Mouse (Mus musculus): ENCODE measurements around the gene Irgc1. TPM values are rescaled to one million over a fixed set of nuclear protein-coding genes. Genes with fewer than 3 reads are reported as not detected.

Irgc1 gene
- polyA plus RNA-seq, 1 experiment: not detected

DNA sequence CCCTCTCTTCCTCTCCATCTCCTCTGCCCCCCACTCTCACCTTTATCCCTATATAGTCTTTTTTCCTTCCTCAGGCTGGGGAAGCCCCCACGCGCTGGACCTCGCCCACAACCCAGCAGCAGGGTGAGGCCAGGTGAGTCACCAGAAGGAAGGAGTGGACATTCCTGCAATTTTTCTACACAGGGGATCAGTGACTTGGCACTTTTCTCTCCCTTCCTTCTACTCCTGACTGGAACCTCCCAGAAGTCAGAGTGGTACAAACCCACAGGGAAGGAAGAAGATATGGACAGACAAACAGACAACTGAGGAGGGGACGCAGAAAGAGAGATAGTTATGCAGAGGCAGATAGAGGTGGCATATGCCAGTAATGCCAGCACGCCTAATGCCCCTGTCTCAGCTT is 7.3 kb upstream of the Irgc1 start:
- H3K27ac ChIP-seq (replicated peaks; ENCODE audit: low read depth, low read length): peak overlapping the region; percentile 51
- peaks cover 28% of the 10 kb centered on the region; the same call in 1 of the 2 replicates for H3K4me1 ChIP-seq (ENCODE audit: control insufficient read depth, insufficient read depth, insufficient read length, low read length)
- no peak overlapping the region for H3K4me3 ChIP-seq (ENCODE audit: insufficient read depth, low read depth, low read length)

DNA sequence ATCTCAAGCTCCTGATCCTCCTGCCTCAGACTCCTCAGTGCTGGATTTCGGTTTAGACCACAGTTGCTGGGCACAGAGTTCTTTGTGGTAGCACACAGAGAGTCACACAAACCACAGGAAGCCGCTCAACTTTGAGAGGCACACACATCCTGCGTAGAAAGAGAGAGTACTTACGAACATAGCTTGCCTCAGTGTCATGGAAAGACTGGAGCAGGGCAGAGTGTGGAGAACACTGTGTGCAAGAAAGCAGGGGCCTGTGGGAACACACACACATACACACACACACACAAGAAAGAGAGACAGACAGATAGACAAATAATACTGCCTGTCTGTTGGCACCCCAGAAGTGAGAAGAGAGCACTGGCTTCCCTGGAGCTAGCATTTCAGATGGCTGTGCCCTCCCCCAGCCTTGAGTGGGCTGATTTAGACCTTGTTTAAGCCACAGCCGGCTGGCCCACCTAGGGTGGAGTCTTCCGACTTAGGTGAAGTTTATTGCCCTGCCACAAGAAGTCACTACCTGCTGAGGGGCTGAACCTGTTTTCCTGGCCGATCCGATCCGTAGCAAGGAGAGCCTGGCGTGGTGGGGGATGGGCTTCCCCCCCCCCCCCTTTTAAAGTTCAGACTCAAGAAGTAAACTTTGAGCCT is 5.8 kb upstream of the Irgc1 start:
- H3K27ac ChIP-seq (replicated peaks; ENCODE audit: low read depth, low read length): peak overlapping the region; percentile 23
- H3K4me1 ChIP-seq (ENCODE audit: control insufficient read depth, insufficient read depth, insufficient read length, low read length): peaks cover 26% of the 10 kb centered on the region; the same call in 1 of the 2 replicates
- H3K4me3 ChIP-seq (ENCODE audit: insufficient read depth, low read depth, low read length): no peak overlapping the region

DNA sequence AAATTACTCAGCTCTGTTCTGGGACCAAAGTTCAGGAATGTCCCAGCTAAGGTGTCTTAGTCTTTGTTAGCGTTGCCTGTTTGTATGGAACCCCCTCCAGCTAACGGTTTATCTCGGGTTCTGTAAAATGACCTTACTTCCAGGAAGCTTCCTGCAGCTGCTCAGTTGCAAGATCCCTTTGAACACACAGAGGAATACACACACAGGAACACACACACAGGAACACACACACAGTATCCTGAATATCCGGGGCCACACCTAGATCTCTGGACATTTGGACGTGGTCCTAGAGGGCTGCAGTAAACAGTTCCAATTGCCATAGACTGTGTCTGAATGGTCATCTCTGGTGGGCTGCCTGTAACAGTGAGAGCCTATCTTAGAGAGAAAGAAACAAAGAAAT is 3.6 kb upstream of the Irgc1 start:
- Histone ChIP-seq H3K4me3 (ENCODE audit: insufficient read depth, low read depth, low read length) (no peak overlapping the region), H3K27ac (replicated peaks; ENCODE audit: low read depth, low read length) (peak overlapping the region; percentile 80), H3K4me1 (ENCODE audit: control insufficient read depth, insufficient read depth, insufficient read length, low read length) (peaks cover 25% of the 10 kb centered on the region; the same call in 1 of the 2 replicates)

DNA sequence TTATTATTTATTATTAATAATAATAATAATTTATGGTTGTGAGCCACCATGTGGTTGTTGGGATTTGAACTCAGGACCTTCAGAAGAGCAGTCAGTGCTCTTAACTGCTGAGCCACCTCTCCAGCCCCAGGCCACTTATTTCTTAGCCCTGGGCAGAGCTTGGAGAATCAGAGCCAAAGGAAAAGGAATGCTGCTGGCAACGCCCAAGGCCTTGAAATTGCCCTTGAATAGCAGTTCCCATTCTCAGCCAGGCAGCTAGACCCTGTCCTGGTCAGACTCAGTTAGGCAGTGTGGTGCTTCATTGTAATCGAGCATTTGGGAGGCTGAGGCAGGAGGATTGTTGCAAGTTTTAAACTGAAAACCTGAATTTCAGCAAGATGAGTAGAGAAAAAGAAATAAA is 2.1 kb upstream of the Irgc1 start:
- Histone ChIP-seq H3K4me3 (ENCODE audit: insufficient read depth, low read depth, low read length) (no peak overlapping the region), H3K4me1 (ENCODE audit: control insufficient read depth, insufficient read depth, insufficient read length, low read length) (peaks cover 16% of the 10 kb centered on the region; the same call in 1 of the 2 replicates), H3K27ac (replicated peaks; ENCODE audit: low read depth, low read length) (no peak overlapping the region)

DNA sequence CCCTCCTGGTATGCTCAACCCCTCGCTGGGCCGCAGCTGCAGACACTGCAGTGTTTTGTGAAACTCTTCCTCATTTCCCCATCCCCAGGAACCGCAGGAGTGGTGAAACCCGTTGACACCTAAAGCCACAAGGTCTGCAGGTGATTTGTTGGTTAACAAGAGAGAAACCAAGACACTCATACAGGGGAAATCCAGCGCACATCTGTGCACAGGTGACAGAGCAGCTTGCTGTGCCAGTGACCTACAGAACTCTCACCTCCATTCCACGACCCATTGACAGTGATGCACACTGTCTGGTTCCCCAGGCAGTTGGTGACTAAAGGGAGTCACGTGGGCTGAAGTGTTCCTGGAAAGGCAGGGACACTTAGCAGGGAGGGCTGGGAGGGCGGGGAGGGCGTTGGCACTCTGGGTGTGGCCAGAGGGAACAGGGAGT is 1.5 kb downstream of the Irgc1 start:
- Histone ChIP-seq H3K27ac (replicated peaks; ENCODE audit: low read depth, low read length) (no peak overlapping the region), H3K4me1 (ENCODE audit: control insufficient read depth, insufficient read depth, insufficient read length, low read length) (peaks cover 5% of the 10 kb centered on the region; the same call in 1 of the 2 replicates)

DNA sequence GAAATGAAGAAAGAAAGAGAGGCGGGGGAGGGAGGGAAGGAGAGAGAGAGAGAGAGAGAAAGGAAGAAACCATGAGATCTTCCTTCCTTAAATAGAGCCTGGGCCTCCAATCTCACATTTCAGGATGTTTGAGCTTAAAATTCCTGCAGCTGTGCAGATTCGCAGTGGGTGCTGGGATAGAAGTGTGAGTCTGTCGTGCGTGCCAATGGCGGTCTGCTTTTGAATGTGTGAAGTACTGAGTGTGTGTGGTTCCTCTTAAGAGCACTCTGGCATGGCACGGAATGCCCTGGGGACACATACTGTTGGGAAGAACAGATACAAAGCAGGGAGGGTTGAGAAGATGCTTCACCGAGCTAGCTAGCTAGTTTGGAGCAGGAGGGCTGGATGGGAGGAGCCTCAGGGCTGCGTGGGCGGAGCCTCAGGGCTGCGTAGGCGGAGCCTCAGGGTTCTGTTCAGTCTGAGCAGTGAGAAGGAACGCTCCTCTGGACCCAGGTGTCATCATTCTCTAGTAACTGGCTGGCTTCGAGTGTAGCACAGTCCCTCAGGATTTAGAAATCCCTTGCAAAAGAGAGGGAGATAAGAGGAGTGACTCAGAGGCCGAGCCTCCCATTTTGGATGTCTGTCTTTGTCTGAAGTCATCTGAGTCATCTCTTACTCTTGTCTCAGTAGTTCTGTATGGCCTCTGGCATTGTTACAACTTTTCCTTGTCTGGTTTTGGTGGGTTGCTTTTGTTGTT is 3.1 kb downstream of the Irgc1 start:
- H3K27ac ChIP-seq (replicated peaks; ENCODE audit: low read depth, low read length): no peak overlapping the region
- H3K4me1 ChIP-seq (ENCODE audit: control insufficient read depth, insufficient read depth, insufficient read length, low read length): no peaks in the 10 kb centered on the region
- no peak overlapping the region for H3K4me3 ChIP-seq (ENCODE audit: insufficient read depth, low read depth, low read length)

More for the DNA sequence above, 1.5 kb downstream of the Irgc1 start:
- no peak overlapping the region for H3K4me3 ChIP-seq (ENCODE audit: insufficient read depth, low read depth, low read length)

DNA sequence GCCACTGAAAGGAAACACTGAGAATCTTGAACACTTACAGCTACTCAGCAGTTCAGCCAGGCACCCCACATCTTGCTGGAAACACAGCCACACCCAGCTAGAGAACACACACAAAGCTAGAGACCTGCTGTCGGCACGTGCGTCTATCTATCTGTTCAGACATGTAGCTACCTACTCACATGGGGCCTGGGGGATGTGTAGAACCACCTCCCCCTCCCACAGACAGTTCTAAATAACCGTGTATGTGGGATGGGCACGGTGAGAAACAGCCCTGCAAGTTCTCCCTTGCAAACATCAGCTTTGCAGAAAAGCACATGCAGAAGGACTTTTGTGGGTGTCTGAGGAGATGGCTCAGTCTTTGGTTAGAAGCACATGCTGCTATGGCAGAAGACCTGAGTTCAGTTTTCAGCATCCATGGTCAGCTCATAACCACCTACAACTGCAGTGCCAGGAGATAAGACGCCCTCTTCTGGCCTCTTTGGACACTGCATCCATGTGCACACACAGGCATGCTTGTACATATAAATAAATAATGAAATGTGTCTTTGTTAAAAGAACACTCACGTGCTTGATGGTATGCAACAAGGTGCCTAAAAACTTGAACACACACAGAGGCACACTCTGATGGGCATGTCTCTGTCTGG is 5.3 kb downstream of the Irgc1 start:
- no peak overlapping the region for H3K27ac ChIP-seq (replicated peaks; ENCODE audit: low read depth, low read length)
- no peaks in the 10 kb centered on the region for H3K4me1 ChIP-seq (ENCODE audit: control insufficient read depth, insufficient read depth, insufficient read length, low read length)
- H3K4me3 ChIP-seq (ENCODE audit: insufficient read depth, low read depth, low read length): no peak overlapping the region

DNA sequence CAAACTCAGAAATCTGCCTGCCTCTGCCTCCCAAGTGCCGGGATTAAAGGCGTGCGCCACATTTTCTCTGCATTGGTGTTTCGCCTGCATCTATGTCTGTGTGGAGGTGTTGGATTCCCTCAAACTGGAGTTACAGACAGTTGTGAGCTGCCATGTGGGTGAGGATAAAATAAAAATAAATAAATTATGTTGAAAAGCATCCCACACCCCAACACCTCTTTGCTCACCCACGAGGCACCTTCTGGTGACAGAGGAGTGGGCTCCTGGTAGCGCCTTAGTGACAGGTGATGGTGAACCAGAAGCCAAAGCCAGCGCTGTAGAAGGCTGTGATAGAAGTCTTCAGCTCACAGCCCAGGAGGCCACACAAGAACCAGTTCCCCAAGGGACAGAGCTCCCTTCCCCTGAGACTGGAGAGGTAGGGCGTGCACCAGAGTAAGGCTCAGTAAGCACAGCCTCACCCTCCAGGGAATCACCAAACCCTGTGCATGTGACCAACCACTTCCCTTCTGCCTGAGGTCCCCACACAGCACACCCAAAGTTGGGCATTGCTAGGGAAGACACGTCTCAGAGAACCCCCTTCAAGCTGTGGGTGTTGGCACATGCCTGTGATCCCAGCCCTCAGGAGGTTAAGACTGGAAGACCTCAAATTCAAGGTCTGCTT is 6.7 kb downstream of the Irgc1 start:
- Histone ChIP-seq H3K4me3 (ENCODE audit: insufficient read depth, low read depth, low read length) (no peak overlapping the region), H3K27ac (replicated peaks; ENCODE audit: low read depth, low read length) (no peak overlapping the region), H3K4me1 (ENCODE audit: control insufficient read depth, insufficient read depth, insufficient read length, low read length) (no peaks in the 10 kb centered on the region)

DNA sequence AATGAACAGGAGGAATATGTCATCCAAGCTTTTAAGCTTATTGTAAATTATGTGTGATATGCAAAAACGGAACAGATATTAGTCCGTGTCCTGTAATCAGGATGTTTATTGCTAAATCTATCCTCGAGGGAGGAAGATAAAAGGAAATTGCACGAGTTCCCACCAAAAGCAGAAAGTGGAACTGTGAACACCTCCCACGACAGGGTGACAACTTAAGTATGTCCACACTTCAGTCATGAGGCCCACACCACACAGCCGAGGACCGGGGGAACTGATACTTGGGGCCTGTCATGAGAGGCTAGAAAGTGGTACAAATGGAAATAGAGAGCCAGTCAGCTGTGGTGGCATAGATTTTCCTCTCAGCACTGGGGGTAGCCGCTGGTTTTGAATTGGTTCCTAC is 9.8 kb downstream of the Irgc1 start:
- H3K4me1 ChIP-seq (ENCODE audit: control insufficient read depth, insufficient read depth, insufficient read length, low read length): no peaks in the 10 kb centered on the region
- H3K4me3 ChIP-seq (ENCODE audit: insufficient read depth, low read depth, low read length): no peak overlapping the region
- no peak overlapping the region for H3K27ac ChIP-seq (replicated peaks; ENCODE audit: low read depth, low read length)

DNA sequence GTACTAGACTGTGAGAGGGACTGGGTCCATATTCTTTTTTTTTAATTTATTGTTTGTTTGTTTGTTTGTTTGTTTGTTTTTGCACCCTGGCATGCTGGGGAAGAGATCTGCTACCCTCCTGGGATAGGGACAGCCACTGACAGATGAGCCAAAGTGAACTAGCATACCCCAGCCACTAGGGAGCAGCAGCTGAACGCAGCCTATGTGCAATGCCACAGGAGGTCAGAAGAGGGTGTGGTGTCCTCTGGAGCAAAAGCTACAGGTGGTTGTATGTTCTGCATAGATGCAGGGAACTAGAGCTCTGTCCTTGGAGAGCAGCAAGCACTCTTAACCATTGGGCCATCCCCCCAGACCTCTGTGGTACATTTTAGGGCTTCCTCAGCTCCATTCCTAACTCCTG is 10.3 kb downstream of the Irgc1 start:
- Histone ChIP-seq H3K4me3 (ENCODE audit: insufficient read depth, low read depth, low read length) (no peak overlapping the region), H3K27ac (replicated peaks; ENCODE audit: low read depth, low read length) (no peak overlapping the region), H3K4me1 (ENCODE audit: control insufficient read depth, insufficient read depth, insufficient read length, low read length) (no peaks in the 10 kb centered on the region)

DNA sequence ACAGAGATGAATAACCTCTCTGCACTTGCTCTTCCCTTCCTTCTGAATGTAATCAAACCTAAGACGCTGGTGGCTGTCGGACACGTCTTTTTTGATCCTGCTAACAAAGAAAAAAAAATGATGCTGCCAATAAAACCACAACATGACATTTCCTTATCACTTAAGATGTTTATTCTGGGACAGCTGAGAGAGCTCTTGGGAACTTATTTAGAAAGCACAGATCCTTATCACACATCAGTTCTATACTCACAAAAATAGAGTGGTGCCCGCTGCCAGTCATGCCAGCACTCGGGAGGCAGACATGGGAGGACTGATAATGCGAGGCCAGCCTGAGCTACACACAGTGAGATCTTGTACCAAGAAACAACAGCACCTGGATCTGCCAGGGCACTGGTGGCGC is 12.2 kb downstream of the Irgc1 start:
- H3K27ac ChIP-seq (replicated peaks; ENCODE audit: low read depth, low read length): no peak overlapping the region
- no peak overlapping the region for H3K4me3 ChIP-seq (ENCODE audit: insufficient read depth, low read depth, low read length)
- no peaks in the 10 kb centered on the region for H3K4me1 ChIP-seq (ENCODE audit: control insufficient read depth, insufficient read depth, insufficient read length, low read length)

DNA sequence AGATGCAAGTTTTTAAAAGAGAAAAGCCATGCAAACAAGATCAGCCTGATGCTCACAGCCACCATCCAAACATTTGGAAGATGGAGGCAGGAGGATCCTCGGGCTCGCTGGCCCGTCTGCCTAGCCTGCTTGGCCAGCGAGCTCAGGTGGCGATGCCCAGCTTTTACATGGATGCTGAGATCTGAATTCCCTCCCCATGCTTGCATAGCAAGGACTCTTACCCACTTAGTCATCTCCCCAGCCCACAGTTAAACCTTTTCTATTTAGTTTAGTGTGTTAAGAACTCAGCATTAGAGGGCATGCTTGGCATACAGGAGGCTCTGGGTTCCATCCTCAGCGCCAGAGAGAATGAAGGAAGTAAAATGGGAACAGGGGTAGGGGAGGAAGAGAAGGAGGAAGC is 12.9 kb downstream of the Irgc1 start:
- no peak overlapping the region for H3K4me3 ChIP-seq (ENCODE audit: insufficient read depth, low read depth, low read length)
- no peaks in the 10 kb centered on the region for H3K4me1 ChIP-seq (ENCODE audit: control insufficient read depth, insufficient read depth, insufficient read length, low read length)
- no peak overlapping the region for H3K27ac ChIP-seq (replicated peaks; ENCODE audit: low read depth, low read length)

DNA sequence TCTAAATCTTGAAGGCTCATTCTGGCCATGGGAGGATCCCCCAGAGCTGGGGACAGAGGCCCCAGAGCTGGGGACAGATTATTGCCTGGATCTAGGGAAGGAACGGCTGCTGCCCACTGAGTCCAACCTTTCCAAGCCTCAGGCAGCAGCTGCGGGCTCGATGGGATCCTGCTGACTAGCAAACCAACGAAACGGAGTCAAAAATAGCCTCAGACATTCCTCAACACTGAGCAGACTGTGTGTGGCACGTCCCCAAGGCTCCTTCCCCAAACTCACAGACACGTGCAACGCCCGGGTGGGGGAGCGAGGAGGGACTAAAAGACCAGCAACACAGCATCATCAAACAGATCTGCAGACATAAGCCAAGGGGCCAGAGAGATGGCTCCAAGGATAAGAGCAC is 14.1 kb downstream of the Irgc1 start:
- Histone ChIP-seq H3K27ac (replicated peaks; ENCODE audit: low read depth, low read length) (no peak overlapping the region), H3K4me3 (ENCODE audit: insufficient read depth, low read depth, low read length) (no peak overlapping the region), H3K4me1 (ENCODE audit: control insufficient read depth, insufficient read depth, insufficient read length, low read length) (no peaks in the 10 kb centered on the region)

DNA sequence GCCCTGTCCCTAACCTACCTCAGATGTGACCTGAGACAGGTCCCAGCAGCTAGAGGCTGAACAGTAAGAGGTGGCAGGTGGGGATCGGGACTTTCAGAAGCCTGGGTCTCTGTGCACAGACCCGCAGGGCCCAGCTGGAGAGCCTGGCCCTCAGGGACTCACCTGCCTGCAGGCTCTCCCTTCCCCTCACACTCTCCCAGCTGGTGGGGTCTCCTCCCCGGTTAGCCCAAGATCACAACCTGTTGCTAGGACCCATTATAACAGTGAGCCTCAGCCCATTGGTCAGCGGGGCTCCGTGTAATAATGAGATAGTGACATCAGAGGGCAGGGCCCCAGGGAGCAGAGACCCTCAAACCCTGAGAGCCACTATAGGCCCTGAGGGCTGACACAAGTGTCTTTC is 16.8 kb downstream of the Irgc1 start:
- Histone ChIP-seq H3K4me3 (ENCODE audit: insufficient read depth, low read depth, low read length) (no peak overlapping the region), H3K4me1 (ENCODE audit: control insufficient read depth, insufficient read depth, insufficient read length, low read length) (no peaks in the 10 kb centered on the region), H3K27ac (replicated peaks; ENCODE audit: low read depth, low read length) (no peak overlapping the region)

DNA sequence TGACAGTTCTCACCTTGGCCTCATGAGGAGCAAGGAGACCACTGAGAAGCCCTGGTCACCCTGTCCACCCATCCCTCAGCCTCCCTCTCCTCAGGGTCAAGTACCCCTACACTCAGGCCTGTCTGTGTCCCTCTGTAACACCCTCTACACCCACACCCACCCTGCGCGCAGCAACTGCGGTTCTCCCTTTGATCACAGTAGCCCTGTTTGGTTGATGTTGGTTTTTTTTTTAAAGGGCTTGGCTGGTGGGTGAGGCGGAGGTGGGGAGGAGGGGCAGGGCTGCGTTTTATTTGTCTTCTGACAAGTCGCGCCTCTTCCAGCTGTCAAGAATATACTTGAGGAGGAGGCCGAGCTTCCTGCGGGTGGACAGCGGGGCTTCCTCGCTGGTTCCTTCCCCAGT is 20.4 kb downstream of the Irgc1 start:
- no peak overlapping the region for H3K4me3 ChIP-seq (ENCODE audit: insufficient read depth, low read depth, low read length)
- no peaks in the 10 kb centered on the region for H3K4me1 ChIP-seq (ENCODE audit: control insufficient read depth, insufficient read depth, insufficient read length, low read length)
- H3K27ac ChIP-seq (replicated peaks; ENCODE audit: low read depth, low read length): no peak overlapping the region

Measured in brown adipose tissue, adult 24 weeks (tissue).